Mouse (Mus musculus) adipocyte (in vitro differentiated cells): ENCODE measurements around the gene Zc4h2.
A peak's percentile ranks its signal among the peaks of the same experiment; 100 is the strongest.

Source experiments
- DNase-seq: peaks from one replicate; pipeline ENCODE4 v3.0.0-alpha.2; 2016; ENCODE audit warnings: low spot score

Gene Zc4h2

DNA sequence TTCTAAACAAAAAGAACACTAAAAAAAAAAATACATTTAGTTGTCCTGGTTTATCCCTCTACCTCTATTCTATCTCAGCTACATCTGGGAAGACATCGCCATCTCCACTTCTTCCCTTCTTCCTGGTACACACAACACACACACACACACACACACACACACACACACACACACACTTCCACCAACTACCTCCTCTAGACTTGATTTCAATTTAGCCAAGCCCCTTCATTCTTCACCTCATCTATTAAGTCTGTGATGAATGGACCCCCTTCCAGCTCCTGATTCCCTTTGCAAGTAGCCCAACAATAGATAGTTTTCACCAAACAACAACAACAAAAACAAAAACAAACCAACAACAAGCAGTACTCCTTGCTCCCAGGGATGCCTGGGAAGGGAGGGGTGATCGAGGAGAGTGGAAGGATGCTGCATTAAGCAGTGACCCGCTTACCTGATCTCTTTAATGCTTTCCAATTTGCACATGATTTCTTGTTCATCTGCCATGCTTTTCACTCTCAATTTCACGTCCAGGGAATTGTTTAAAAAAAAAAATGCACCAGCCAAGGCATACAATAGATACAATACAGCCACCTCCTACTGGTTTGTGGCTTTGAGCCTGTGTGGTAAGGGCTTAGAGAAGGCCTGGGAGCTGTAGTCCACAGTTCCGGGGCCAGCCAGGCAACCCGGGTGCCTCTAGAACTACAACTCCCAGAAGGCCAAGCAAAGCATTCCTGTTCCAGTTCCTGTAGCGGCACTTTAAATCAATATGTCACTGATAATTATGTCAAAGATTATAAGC is at the start of gene Zc4h2:
Gene Zc4h2 (minus strand): TSS at position 706 of the 796 bp plus-strand sequence.
- peak; percentile 83 for DNase-seq

DNA sequence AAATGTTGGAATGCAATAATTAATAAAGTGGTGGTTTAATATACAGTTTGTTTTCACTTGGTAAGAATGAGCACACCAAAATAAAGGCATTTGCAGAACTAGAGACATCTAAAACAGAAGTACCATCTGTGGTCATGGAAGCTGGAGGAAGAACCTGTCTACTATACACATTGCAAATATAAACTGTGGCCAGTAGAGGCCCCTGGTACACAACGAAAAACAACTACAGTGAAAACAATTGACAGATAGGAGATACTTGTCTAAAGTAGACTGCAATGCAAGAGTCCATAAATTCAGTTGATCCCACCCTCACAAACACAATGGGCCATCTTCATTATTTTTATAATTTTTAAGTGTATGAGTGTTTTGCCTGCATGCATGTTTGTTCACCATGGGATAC is 28.8 kb upstream of the Zc4h2 start:
- peak; percentile 42 for DNase-seq

DNA sequence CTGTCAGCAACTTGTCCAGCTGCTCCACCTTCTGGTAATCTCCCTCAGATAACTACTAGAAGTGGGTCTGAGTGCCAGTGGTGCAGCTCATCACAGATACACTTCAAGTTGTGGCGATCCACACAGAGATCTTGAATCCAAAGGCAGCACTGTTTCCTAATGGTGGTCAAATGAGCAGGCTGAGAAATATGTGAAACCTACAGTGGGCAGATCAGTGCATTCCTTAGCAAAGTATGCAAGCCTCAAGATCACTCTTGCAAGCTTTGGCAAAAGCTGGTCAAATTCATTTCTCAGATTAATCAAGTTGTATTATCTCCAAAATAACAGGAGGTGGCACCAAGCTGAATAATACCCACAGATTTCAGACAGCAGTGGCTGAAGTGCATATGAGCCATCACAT is 23.9 kb upstream of the Zc4h2 start:
- no peak for DNase-seq

DNA sequence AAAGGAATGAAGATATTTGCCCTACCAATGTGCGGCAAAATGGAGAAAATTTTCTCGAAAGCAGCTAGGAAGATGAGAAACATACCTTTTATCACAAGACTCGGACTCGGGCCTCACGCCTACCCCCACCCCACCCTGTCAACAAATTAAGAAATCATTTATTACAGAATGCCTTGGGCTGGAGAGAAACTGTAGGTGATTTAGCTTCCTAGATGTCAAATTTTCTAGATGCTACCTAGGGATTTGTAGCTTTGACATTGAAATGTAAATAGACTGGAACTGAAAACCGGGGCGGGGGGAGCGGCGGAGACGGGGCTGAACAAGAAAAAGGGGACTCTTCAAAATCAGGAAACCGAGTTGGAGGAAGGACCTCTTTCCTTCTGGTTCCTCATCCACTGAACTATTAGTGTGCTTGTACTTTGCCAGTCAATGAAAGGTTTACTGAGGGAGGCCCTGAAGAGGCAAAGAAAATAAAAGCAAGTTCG is 333 bp upstream of the Zc4h2 start:
- DNase-seq = peak; percentile 16

DNA sequence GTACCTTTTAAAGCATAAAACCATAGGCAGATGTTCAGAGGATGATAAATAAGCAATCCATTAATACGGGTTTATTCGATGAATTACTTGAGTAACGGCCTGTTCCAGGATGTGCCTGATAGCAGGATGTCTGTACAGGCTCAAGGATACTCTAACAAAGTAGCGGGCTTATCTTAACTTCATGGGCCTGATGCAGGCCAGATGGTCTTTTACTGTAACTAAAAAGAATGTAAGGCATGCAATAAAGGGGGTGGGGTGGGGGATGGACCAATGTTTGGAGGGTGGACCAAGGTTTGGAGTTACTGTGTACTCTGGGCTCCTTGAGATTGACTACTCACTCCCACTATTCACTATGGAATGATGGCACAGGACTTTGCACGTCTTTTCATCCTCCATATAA is 57.7 kb downstream of the Zc4h2 start:
- DNase-seq = no peak
